Mouse (Mus musculus): ENCODE measurements around the gene Pi16. TPM values are rescaled to one million over a fixed set of nuclear protein-coding genes. Genes with fewer than 3 reads are reported as not detected.
"Not testable (repeated sequence)": the region's sequence is repeated elsewhere in the genome, so short reads cannot be mapped to it uniquely, and the experiment has no call there.

The Pi16 gene
- total RNA-seq (2022) = 10 to 100 TPM; 17.9 to 22.9 (median 21.4) TPM

DNA sequence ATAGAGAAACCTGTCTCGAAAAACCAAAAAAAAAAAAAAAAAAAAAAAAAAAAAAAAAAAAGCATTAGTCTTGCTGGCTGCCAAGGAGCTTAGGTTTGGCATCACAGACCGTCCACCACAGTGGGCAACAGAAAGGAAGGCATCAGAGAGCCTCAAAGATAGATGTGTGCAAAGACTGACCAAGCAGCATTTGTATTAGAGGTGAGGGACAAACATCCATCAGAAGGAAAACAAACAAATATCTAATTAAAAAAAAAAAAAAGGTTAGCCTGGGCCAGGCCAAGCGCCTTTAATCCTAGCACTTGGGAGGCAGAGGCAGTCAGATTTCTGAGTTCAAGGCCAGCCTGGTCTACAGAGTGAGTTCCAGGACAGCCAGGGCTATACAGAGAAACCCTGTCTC lies at the start of gene Pi16:
Gene Pi16, plus strand, starts transcription at position 301 of the 400 bp plus-strand sequence.
- DNase-seq (ENCODE audit: low spot score) = not testable (repeated sequence)

DNA sequence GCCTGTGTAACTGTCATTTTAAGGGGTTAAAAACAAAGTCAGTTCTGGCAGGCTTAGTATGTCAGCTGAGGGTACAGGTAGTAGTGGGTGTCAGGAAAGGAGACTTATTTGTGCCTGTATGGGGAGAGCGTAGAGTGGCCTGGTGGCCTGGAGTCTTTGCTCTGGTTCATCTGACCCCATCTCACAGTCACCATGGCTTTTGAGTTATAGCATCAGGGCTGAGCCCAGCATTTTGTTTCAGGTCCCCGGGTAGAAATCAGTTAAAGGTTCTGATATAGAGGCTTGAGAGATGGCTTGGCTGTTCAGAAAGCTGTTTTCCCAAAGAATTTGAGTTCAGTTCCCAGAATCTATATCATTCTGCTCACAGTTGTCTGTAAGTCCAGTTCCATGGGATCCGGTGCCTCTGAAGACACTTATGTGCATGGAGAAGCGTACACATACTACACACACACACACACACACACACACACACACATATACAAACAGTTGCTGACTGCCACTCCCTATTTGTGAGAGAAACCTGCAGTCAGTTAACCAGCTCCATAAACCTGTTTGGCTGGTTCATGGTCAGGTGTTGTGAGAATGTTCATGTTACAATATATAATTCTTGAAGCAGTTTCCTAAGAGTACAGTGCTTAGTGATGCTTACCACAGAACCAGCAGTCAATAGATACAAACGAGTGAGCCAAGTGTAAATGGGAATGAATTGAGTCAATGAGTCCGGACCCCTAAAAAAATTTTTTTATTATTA lies 49.4 kb upstream of the Pi16 start:
- no peak for DNase-seq (ENCODE audit: low spot score)

DNA sequence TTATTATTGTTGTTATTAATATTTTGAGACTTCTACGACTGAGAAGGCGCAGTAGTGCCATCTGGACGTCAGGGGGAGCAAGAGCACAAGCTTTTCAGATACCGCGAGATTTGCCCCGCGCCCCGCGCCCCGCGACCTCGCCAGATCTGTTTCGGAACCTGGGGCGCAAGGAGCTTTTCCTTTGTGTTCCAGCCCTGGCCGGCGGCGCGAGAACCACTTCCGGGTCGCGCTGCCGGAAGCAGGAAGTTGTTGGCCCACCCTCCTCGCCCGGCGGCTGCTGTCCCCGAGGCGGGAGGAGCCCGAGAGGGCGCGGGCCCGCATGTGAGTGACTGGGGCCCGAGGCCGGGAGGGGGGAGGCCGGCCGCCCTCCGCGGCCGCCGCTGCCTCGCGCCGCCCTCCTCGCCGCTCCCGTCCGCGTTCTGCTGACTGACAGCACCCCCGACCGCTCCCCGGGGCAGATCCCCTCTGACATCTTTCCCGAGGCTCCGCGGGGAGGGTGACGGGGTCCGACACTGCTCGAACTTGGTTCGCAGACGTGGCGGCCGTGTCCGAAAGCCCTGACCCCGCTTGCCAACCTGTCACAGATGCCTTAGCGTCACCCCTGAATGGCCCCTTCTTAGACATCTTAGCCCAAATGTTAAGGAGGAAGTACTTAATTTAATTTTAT lies 48.7 kb upstream of the Pi16 start, which contains the start of gene BC004004:
Gene BC004004, plus strand, starts transcription at position 107 of the 667 bp plus-strand sequence.
- peak; percentile 95 for DNase-seq (ENCODE audit: low spot score)

GRCm38 (mm10) chr17:29269349-29269706 lies 48.2 kb upstream of the Pi16 start:
- no peak for DNase-seq (ENCODE audit: low spot score)

- no peak for DNase-seq (ENCODE audit: low spot score)
These were observed 47.3 kb upstream of the Pi16 start for GRCm38 (mm10) chr17:29270148-29270698.

- no peak for DNase-seq (ENCODE audit: low spot score)
These were observed 44.3 kb upstream of the Pi16 start for GRCm38 (mm10) chr17:29273156-29273555.

- DNase-seq (ENCODE audit: low spot score) = peak; percentile 70
These were observed 43.6 kb upstream of the Pi16 start for GRCm38 (mm10) chr17:29273889-29274288.

DNA sequence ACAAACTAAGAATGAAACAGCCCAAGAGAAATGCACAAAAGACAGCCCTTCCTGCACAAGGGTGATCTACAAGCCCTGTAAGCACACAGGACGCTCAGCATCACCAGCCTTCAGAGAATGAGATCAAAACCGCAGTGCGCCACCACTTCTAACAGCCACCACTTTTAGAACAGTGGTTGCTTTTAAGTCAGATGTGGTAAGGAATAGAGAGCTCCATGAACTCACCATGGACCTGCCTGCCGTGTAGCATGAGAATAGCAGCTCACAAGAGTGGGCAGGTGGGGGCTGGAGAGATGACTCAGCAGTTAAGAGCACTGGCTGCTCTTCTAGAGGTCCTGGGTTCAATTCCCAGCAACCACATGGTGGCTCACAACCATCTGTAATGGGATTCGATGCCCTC lies 37.1 kb upstream of the Pi16 start:
- DNase-seq (ENCODE audit: low spot score) = no peak

- no peak for DNase-seq (ENCODE audit: low spot score)
These were observed 35.9 kb upstream of the Pi16 start for GRCm38 (mm10) chr17:29281541-29281940.

DNA sequence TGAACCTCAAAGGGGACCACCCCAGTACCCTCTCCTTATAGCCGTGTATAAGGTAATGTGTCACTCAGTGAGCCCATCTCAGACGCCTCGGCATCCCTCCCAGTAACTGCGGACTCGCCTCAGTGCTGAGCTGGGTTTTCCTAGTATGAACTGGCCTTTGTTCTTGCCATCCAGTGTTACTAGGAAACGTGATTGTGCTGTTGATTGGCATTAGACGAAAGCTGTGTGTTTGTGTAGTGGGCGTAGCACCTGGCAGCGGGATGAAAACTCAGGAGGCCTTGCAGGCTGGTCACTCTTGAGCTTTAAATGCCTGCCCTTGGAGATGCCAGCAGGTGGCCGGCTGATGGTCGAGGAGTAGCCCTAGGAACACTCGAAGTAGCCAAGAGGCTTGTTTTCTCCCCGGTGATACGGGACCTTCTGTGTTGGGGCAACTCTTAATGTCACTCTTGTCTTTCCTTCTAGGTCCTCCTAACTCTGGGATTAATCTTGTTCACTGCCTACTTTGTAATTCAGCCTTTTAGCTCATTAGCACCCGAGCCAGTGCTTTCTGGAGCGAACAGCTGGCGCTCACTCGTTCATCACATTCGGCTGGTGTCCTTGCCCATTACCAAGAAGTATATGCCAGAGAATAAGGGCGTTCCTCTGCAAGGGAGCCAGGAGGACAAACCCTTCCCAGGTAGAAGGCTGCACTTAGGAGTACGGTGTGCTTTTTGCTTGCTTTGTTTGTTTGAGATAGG lies 35.1 kb upstream of the Pi16 start:
- no peak for DNase-seq (ENCODE audit: low spot score)

DNA sequence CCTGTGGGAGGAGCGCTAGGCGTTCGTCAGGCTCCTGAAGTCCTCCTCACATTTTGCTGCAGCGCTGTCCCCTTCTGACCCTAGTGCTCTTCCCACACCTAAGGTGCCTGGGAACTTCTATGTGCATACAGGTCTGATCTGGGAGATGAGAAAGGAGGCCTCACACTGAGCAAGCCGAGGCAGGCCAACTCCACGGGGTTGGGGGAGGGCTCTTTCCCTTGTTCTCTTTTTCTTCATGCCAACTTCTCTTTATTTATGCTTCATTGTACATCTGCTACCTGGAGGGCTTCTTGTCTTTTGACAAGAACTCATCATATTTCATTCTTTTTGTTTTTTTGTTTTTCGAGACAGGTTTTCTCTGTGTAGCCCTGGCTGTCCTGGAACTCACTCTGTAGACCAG lies 25.7 kb upstream of the Pi16 start:
- no peak for DNase-seq (ENCODE audit: low spot score)

GRCm38 (mm10) chr17:29292996-29293395 lies 24.5 kb upstream of the Pi16 start:
- DNase-seq (ENCODE audit: low spot score) = no peak

DNA sequence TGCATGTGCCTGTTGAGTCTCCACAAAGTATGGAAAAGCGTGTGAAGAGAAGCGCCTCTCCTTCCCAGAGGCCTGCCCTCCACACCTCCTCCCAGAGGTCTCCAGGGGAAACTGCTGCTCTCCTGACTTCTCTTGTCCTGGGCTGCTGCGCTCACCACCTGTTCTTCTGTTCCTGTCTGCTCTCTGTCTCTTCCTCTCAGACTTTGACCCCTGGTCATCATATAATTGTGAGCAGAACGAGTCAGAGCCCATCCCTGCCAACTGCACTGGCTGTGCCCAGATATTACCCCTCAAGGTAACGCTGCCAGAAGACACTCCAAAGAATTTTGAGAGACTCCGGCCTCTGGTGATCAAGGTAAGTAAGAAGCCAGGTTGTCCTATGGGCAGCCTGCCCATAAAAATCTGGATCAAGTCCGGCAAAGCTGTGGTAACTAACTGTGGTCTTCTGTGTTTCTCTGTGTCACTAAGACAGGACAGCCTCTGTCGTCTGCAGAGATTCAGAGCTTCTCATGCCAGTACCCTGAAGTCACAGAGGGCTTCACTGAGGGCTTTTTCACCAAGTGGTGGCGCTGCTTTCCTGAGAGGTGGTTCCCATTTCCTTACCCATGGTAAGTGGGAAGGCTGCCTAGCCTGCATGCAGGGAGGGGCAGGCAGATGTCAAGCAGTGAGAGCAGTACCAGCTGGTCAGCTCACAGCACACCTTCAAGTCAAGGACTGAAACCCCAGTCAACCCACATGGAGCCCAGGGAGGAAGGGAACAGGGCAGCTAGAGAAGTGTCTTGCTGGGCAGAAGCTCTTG lies 23.5 kb upstream of the Pi16 start:
- no peak for DNase-seq (ENCODE audit: low spot score)

DNA sequence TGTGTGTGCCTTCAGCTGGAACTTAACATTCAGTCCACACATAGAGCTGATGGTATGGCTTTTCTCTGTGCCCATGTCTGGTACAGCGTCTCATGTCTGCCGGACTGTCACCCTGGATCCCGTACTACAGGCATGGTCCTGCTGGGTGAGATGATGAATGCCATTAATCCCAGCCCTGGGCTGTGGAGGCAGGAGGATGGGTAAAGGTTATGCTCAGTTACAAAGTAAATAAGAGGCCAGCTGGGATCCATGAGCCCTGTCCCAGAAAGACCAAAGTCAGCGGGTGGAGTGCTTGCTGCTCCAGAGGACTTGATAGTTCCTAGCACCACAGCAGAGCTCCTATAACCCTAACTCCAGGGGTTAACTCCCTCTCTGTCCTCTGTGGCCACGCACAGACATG lies 21.6 kb upstream of the Pi16 start:
- DNase-seq (ENCODE audit: low spot score) = no peak

GRCm38 (mm10) chr17:29297321-29297720 lies 20.2 kb upstream of the Pi16 start:
- DNase-seq (ENCODE audit: low spot score) = no peak

- DNase-seq (ENCODE audit: low spot score) = no peak
These were observed 19.7 kb upstream of the Pi16 start for GRCm38 (mm10) chr17:29297813-29298212.

GRCm38 (mm10) chr17:29299282-29299681 lies 18.2 kb upstream of the Pi16 start:
- DNase-seq (ENCODE audit: low spot score) = no peak

GRCm38 (mm10) chr17:29300926-29301325 lies 16.6 kb upstream of the Pi16 start:
- DNase-seq (ENCODE audit: low spot score) = no peak

- DNase-seq (ENCODE audit: low spot score) = no peak
These were observed 16.1 kb upstream of the Pi16 start for GRCm38 (mm10) chr17:29301421-29301820.

- no peak for DNase-seq (ENCODE audit: low spot score)
These were observed 15.3 kb upstream of the Pi16 start for GRCm38 (mm10) chr17:29302149-29302548.

DNA sequence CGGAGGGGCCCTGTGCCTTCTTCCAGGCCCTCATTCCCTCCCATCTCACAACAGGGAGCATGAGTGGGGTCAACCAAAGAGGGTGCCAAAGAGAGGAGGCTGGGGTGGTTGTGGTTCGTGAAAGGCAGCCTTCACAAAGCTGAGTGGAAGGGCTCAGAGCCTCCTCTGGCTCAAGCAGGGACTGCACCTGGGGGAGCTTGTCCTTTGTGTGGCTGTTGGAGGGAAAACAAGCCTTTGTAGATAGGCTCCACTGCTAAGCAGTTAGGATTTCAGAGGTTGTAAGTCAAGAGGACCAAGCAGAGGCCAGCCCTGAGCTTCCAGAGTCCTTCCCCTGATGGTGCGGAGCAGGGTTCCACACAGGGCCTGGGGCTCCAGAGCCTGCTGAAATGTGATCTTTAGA lies 14.4 kb upstream of the Pi16 start:
- no peak for DNase-seq (ENCODE audit: low spot score)

Data from heart, adult 8-10 months (tissue).